Mouse (Mus musculus): Measurements from ENCODE around the gene Zfp940. TPM values are rescaled to one million over a fixed set of nuclear protein-coding genes. Genes with fewer than 3 reads are reported as not detected.

Gene Zfp940
- polyA plus RNA-seq, 1 experiment from 2014 or later = 11.8 TPM

DNA sequence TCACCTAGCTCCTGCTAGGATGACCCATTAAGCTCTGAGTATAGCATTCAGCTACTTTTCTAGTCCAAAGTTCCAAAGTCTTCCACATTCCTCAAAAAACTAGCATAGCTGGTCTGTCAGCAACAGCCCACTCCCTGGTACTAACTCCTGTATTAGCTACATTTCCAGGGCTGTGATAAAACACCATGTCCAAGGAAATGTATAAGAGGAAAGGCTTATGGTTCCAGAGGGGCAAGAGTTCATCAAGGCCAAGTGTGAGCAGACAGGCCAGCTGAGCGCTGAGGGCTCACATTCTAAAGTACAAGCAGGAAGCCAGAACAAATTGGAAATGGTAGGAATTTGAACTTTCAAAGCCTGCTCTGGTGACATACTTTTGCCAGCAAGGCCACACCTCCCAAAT lies 11.4 kb downstream of the Zfp940 start:
- no peak overlapping the region for H3K9ac ChIP-seq (replicated peaks)
- H3K4me1 ChIP-seq = no peaks in the 10 kb centered on the region
- 97% methylated on average over 1 of the region's 1 CpGs for WGBS
- no peaks in the 10 kb centered on the region for H3K9me3 ChIP-seq
- H3K27me3 ChIP-seq = no peaks in the 10 kb centered on the region
- no peak overlapping the region for H3K4me2 ChIP-seq (replicated peaks)
- H3K27ac ChIP-seq (replicated peaks) = no peak overlapping the region
- peaks cover 31% of the 10 kb centered on the region for H3K36me3 ChIP-seq
- no peak overlapping the region for H3K4me3 ChIP-seq
- no peak for ATAC-seq (ENCODE audit: low FRiP score, low read depth)

DNA sequence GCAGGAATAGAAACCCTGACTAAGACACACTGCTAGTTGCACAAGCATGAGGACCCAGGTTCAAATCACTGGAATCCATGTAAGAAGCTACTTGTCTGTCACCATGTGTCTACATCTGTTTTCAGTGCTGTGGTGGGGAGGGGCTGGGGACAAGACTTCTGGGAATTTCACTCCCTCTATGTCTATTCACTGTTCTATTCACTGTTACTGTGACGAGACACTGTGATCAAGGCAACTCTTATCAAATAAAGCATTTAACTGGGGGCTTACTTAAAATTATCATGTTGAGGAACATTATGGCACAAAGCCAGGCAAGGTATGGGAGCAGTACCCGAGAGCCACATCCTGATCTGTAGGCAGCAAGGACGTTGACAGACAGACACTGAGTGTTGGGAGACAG lies 14.2 kb downstream of the Zfp940 start:
- H3K27ac ChIP-seq (replicated peaks) = no peak overlapping the region
- H3K4me1 ChIP-seq = no peaks in the 10 kb centered on the region
- no peak for ATAC-seq (ENCODE audit: low FRiP score, low read depth)
- 87% methylated on average over 3 of the region's 3 CpGs for WGBS
- H3K9ac ChIP-seq (replicated peaks) = no peak overlapping the region
- H3K27me3 ChIP-seq = no peaks in the 10 kb centered on the region
- no peak overlapping the region for H3K4me2 ChIP-seq (replicated peaks)
- H3K4me3 ChIP-seq = no peak overlapping the region
- peaks cover 13% of the 10 kb centered on the region for H3K36me3 ChIP-seq
- no peaks in the 10 kb centered on the region for H3K9me3 ChIP-seq

DNA sequence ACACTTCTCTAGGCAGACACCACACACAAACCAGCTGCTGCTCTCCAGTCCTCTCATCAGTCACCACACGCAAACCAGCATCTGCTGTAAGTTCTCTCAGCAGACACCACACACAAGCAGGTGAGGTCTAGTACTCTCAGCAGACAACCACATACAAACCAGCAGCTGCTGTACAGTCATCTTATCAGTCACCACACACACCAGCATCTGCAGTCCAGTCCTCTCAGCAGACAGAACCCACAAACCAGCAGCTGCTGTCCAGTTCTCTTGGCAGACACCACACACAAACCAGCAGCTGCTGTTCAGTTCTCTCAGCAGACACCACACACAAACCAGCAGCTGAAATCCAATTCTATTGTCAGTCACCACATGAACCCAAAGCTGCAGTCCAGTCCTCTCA lies 16.7 kb downstream of the Zfp940 start:
- H3K4me1 ChIP-seq = no peaks in the 10 kb centered on the region
- H3K27me3 ChIP-seq = no peaks in the 10 kb centered on the region
- no peak overlapping the region for H3K9ac ChIP-seq (replicated peaks)
- H3K27ac ChIP-seq (replicated peaks) = no peak overlapping the region
- H3K36me3 ChIP-seq = peaks cover 24% of the 10 kb centered on the region
- H3K4me2 ChIP-seq (replicated peaks) = no peak overlapping the region
- H3K4me3 ChIP-seq = no peak overlapping the region
- ATAC-seq (ENCODE audit: low FRiP score, low read depth) = no peak
- H3K9me3 ChIP-seq = no peaks in the 10 kb centered on the region
- 86% methylated on average over 1 of the region's 1 CpGs for WGBS

DNA sequence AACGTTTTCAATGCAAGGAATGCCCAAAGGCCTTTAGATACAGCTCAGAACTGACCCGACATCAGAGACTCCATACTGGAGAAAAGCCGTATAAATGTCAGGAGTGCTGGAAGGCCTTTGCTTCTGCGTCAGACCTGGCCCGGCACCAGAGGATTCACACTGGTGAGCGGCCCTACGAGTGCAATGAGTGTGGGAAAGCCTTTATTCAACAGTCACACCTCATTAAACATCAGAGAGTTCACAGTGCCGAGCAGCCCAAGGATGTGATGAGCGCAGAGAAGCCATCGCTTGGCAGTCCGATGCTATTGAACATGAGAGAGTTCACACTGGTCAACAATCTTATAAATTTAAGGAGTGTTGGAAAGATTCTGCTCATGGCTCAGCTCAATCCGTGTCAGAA lies 23.7 kb downstream of the Zfp940 start:
- Histone ChIP-seq H3K27me3 (no peaks in the 10 kb centered on the region), H3K27ac (replicated peaks) (no peak overlapping the region), H3K9ac (replicated peaks) (no peak overlapping the region), H3K9me3 (no peaks in the 10 kb centered on the region), H3K4me3 (no peak overlapping the region), H3K4me2 (replicated peaks) (no peak overlapping the region), H3K4me1 (no peaks in the 10 kb centered on the region), H3K36me3 (peaks cover 80% of the 10 kb centered on the region)
- no peak for ATAC-seq (ENCODE audit: low FRiP score, low read depth)
- WGBS = 86% methylated on average over 12 of the region's 12 CpGs

DNA sequence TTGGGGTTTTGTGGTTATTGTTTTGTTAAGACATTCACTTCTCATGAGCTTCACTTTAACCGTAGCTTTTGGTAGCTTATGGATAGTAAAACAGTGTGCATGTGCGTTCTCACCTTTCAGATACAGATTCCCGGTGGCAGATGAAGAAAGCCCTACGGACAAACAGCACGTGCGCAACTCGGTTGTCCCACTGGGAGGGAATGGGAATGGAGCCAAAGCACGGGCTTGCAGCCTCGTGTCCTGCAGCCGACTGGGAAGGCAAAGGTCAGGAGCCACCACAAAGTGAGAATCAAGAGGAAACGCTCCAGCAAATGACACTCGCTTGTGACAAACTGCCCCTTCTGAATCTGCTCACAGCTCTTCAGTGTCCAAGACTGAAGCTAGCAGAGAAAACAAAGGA lies 25.5 kb downstream of the Zfp940 start:
- 95% methylated on average over 12 of the region's 12 CpGs for WGBS
- no peak overlapping the region for H3K9ac ChIP-seq (replicated peaks)
- ATAC-seq (ENCODE audit: low FRiP score, low read depth) = no peak
- no peaks in the 10 kb centered on the region for H3K9me3 ChIP-seq
- H3K27ac ChIP-seq (replicated peaks) = no peak overlapping the region
- H3K36me3 ChIP-seq = peaks cover 83% of the 10 kb centered on the region
- no peak overlapping the region for H3K4me2 ChIP-seq (replicated peaks)
- no peaks in the 10 kb centered on the region for H3K4me1 ChIP-seq
- no peaks in the 10 kb centered on the region for H3K27me3 ChIP-seq
- no peak overlapping the region for H3K4me3 ChIP-seq

DNA sequence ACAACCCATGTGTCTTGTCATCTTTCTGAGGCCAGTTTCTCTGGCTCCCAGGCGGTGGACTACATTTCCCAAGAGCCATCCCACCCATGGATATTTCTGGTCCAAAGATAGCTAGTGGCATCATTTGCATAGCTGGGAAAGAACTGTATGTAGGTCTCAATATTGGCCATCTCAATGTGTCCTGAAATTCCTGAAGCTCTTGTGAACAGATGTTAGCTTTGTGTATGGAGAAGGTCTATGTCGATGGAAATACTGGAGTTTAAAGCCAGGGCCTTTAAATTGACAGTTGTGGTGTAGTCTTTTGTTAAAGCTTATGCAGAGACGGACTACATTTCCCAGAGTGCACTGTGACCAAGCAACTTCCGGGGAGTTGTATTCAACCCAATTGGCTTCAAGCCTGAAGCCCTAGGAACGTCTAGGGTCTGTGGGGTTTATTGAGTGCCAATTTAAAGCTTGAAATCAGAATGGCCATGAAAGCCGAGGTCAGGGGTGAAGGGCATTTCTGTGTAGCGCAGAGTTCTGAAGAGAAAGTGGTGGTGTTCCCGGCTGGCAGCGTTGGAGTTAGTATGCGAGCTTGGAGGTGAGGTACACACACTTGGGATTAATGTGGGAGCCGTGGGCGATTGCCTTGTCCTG lies 34.7 kb downstream of the Zfp940 start:
- Histone ChIP-seq H3K4me1 (peaks cover 29% of the 10 kb centered on the region), H3K27ac (replicated peaks) (peak overlapping the region; percentile 61; the same call in 1 of the 2 replicates), H3K9ac (replicated peaks) (peak overlapping the region; percentile 75), H3K27me3 (no peaks in the 10 kb centered on the region), H3K4me2 (replicated peaks) (peak overlapping the region; percentile 75), H3K4me3 (peak overlapping the region; percentile 66), H3K9me3 (no peaks in the 10 kb centered on the region), H3K36me3 (peaks cover 16% of the 10 kb centered on the region)
- peak; percentile 80 for ATAC-seq (ENCODE audit: low FRiP score, low read depth)
- 4% methylated on average over 12 of the region's 12 CpGs for WGBS

DNA sequence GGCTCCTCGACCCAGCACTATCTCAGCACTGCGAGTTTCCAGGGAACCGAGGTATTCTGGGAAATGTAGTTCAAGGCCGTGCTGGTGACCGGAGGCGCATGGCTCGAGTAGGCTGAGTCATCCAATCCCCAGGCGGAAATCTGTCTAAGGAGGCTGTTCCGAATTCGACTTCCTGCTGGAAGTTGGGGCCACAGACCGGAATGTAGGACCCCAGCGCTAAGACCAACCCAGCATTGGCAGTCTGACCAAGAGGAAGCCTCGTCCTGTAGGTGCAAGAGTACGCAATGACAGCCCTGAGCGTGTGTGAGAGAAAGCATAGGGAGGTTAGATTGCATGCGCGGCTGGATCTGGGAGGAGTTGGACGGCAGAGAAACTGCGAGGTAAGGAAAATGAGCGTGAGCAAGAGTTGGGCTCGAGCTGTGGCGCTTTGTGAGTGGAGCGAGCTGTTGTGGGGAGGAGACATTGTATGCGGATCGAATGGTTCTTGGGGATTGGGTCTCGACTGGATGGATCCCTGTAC lies 37.5 kb downstream of the Zfp940 start, which contains the start of gene Zfp790:
Gene Zfp790 (plus strand): TSS at position 205 of the 520 bp plus-strand sequence.
- Histone ChIP-seq H3K9ac (replicated peaks) (peak within 1 kb of the TSS; percentile 65), H3K4me2 (replicated peaks) (peak within 1 kb of the TSS; percentile 64), H3K4me3 (peak within 1 kb of the TSS; percentile 63), H3K36me3 (peaks cover 8% of the 10 kb centered on the region; the same call in 1 of the 2 replicates), H3K4me1 (peaks cover 29% of the 10 kb centered on the region), H3K27me3 (no peaks in the 10 kb centered on the region), H3K27ac (replicated peaks) (peak within 1 kb of the TSS; percentile 74), H3K9me3 (no peaks in the 10 kb centered on the region)
- ATAC-seq (ENCODE audit: low FRiP score, low read depth) = peak; percentile 96
- under 1% methylated on average over 26 of the region's 26 CpGs for WGBS

DNA sequence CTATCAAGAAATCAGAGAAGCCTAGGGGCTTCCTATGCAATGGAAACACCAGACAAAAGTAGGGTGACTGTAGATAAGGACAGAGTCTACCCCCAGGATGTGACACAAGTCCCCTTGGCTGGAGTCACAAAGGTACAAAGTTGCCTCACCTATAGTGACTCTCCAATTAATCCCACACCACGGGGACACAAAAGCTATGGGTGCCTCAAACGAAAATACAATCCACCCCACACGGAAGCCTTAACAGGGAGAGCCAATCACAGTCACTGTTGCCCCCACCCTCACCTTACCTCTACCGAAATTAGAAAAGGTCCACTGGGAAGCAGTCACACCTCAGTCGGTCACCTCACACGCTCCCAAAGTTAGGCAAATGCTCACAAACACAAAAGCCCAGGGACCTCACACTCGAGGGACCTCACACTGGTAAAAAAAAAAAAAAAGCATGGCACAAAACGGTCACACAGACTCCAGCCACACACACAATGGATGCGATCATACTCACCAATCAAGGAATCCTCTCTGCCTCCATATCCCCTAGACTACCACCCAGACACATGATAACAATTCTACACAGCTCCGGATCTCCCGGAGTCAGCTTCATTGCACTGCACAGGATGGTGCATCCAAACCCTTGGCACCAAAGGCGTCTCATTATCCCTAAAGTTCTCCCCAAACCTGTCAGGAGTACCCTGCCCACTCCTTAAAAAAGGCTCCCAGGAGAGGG lies 38.2 kb downstream of the Zfp940 start:
- ATAC-seq (ENCODE audit: low FRiP score, low read depth) = peak; percentile 59
- Histone ChIP-seq H3K4me1 (peaks cover 29% of the 10 kb centered on the region), H3K27me3 (no peaks in the 10 kb centered on the region), H3K4me2 (replicated peaks) (peak overlapping the region; percentile 64), H3K9me3 (no peaks in the 10 kb centered on the region), H3K4me3 (peak overlapping the region; percentile 63), H3K36me3 (0 out of 2 replicates have a peak, but pooled peaks cover 3% of the 10 kb centered on the region), H3K9ac (replicated peaks) (peak overlapping the region; percentile 65), H3K27ac (replicated peaks) (peak overlapping the region; percentile 47; the same call in 1 of the 2 replicates)
- 3% methylated on average over 12 of the region's 12 CpGs for WGBS

DNA sequence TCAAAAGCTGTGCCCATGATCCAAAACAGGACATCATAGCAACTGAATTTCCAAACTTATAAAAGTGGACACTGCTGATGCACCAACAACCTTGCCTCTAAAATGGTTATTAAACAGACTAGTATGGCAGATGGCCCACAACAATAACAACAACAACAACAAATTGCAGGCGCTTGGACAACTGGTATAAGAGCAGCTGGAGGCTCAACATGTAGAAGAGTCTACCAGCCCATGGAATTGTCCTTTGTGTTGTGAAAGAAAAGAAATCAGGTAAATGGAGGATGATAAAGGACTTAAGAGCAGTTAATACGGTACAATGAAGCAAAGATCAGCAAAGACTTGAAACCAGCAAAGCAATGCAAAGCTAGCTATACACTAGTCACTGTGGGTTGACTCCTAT lies 39.1 kb downstream of the Zfp940 start:
- no peak for ATAC-seq (ENCODE audit: low FRiP score, low read depth)
- no peaks in the 10 kb centered on the region for H3K27me3 ChIP-seq
- no peak overlapping the region for H3K27ac ChIP-seq (replicated peaks)
- H3K9me3 ChIP-seq = 0 out of 2 replicates have a peak, but pooled peaks cover 1% of the 10 kb centered on the region
- H3K4me2 ChIP-seq (replicated peaks) = peak overlapping the region; percentile 64
- WGBS = 85% methylated on average over 2 of the region's 2 CpGs
- 0 out of 2 replicates have a peak overlapping the region, but pooled peaks have one; percentile 65 for H3K9ac ChIP-seq (replicated peaks)
- peak overlapping the region; percentile 63 for H3K4me3 ChIP-seq
- 0 out of 2 replicates have a peak, but pooled peaks cover 3% of the 10 kb centered on the region for H3K36me3 ChIP-seq
- peaks cover 27% of the 10 kb centered on the region for H3K4me1 ChIP-seq

DNA sequence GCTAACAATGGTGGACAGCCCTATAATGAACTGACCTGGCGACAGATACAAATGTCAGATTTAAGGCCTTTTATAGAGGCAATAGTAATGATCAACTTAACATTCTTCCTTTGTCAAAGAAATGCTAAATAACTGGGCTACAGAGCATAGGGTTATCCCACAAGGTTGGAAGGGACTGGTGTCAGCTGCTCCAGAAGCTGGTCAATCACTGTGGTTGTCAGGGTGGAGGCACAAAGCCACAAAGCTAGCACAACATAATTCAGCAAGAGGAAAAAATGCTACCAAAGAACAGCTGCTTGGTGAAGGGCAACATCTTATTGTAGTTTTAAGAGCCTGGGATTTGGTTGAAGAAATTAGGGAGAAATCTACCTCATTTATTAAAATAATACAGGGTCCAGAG lies 41.2 kb downstream of the Zfp940 start:
- Histone ChIP-seq H3K27ac (replicated peaks) (no peak overlapping the region), H3K36me3 (0 out of 2 replicates have a peak, but pooled peaks cover 3% of the 10 kb centered on the region), H3K4me2 (replicated peaks) (no peak overlapping the region), H3K9ac (replicated peaks) (no peak overlapping the region), H3K4me1 (peaks cover 20% of the 10 kb centered on the region), H3K9me3 (0 out of 2 replicates have a peak, but pooled peaks cover 4% of the 10 kb centered on the region), H3K4me3 (no peak overlapping the region), H3K27me3 (no peaks in the 10 kb centered on the region)
- WGBS = 100% methylated on average over 1 of the region's 1 CpGs
- no peak for ATAC-seq (ENCODE audit: low FRiP score, low read depth)

DNA sequence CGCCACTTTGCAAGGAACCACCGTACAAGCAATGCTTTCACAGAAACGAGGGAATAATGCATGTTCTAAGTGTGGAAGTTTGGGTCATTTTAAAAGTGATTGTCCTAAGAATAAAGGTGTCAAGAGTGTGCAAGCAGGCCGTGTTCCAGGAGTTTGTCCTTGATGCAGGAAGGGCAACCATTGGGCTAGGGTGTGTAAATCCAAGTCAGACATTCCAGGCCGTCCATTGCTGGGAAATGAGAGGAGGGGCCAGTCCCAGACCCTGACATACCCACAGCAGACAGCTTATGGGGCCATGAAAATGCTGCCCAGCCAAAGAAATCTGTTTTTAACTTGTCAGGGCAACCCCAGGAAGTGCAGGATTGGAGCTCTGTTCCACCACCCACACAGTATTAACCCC lies 46.4 kb downstream of the Zfp940 start:
- ATAC-seq (ENCODE audit: low FRiP score, low read depth) = no peak
- no peak overlapping the region for H3K4me3 ChIP-seq
- 71% methylated on average over 5 of the region's 5 CpGs for WGBS
- no peaks in the 10 kb centered on the region for H3K4me1 ChIP-seq
- H3K36me3 ChIP-seq = 0 out of 2 replicates have a peak, but pooled peaks cover 3% of the 10 kb centered on the region
- no peaks in the 10 kb centered on the region for H3K27me3 ChIP-seq
- H3K9ac ChIP-seq (replicated peaks) = no peak overlapping the region
- H3K9me3 ChIP-seq = 0 out of 2 replicates have a peak, but pooled peaks cover 4% of the 10 kb centered on the region
- H3K27ac ChIP-seq (replicated peaks) = no peak overlapping the region
- H3K4me2 ChIP-seq (replicated peaks) = no peak overlapping the region

DNA sequence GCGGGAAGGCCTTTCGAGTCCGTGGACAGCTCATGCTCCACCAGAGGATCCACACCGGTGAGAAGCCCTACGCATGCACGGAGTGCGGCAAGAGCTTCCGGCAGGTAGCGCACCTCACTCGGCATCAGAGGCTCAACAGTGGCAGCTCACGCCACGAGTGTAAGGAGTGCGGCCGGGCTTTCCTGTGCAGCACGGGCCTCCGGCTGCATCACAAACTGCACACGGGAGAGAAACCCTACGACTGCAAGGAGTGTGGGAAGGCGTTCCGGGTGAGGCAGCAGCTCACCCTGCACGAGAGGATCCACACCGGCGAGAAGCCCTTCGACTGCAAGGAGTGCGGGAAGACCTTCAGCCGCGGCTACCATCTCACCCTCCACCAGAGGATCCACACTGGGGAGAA lies 60.6 kb downstream of the Zfp940 start:
- peaks cover 67% of the 10 kb centered on the region for H3K36me3 ChIP-seq

More for the DNA sequence above, 60.6 kb downstream of the Zfp940 start:
- H3K4me3 ChIP-seq = no peak overlapping the region
- no peaks in the 10 kb centered on the region for H3K4me1 ChIP-seq
- peaks cover 5% of the 10 kb centered on the region; the same call in 1 of the 2 replicates for H3K9me3 ChIP-seq
- no peak for ATAC-seq (ENCODE audit: low FRiP score, low read depth)
- H3K4me2 ChIP-seq (replicated peaks) = no peak overlapping the region
- no peak overlapping the region for H3K27ac ChIP-seq (replicated peaks)
- no peak overlapping the region for H3K9ac ChIP-seq (replicated peaks)
- WGBS = 38% methylated on average over 27 of the region's 27 CpGs
- H3K27me3 ChIP-seq = peaks cover 10% of the 10 kb centered on the region
